Mouse (Mus musculus): ENCODE measurements around the gene Uso1.

DNA sequence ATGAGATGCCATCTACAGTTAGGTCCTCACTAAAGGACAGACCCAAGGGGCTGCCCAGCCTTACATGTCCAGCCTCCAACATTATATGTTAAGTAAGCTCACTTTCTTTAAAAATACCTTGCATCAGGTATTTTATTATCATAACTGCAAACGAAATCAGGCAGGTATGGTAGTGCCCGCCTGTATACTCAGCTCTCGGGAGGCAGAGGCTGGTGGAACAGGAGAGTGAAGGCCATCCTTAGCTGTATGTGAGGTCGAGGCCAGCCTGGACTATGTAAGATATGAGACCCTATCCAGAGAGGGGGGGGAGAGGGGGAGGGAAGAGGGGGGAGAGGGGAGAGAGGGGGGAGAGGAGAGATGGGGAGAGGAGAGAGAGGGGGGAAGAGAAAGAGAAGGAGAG, 95.6 kb downstream of the Uso1 start:
- TF ChIP-seq TAL1 (IDR thresholded peaks at IDR 0.05; ENCODE audit: low read length) (no peak), GATA1 (IDR thresholded peaks at IDR 0.05; ENCODE audit: low read length) (no peak)

All from erythroblast, embryonic 14.5 days (primary cell).